Mouse (Mus musculus) forebrain, embryonic 12.5 days (tissue): ENCODE measurements around the gene Apoh. TPM values are rescaled to one million over a fixed set of nuclear protein-coding genes. Genes with fewer than 3 reads are reported as not detected.

Source experiments
- ATAC-seq: fragments of 200-750 bp; cut with Nextera tagmentation; 2 replicates; pipeline ENCODE4 v1.8.0; 2017; ENCODE audit warnings: moderate TSS enrichment; ENCODE audit not compliant: low FRiP score
- H3K27ac ChIP-seq: fragments of 300-500 bp; sonication (generic); 2 replicates; pipeline ENCODE4 v1.5.1; 2016; ENCODE audit warnings: mild to moderate bottlenecking
- H3K27me3 ChIP-seq: fragments of 300-500 bp; sonication (generic); 2 replicates; pipeline ENCODE4 v1.6.1; 2016; ENCODE audit warnings: mild to moderate bottlenecking
- H3K36me3 ChIP-seq: fragments of 300-500 bp; sonication (generic); replicated peaks from 2 replicates; pipeline ENCODE4 v1.6.1; 2016; ENCODE audit warnings: mild to moderate bottlenecking
- H3K4me1 ChIP-seq: fragments of 300-500 bp; sonication (generic); 2 replicates; pipeline ENCODE4 v1.6.1; 2016
- H3K4me2 ChIP-seq: fragments of 300-500 bp; sonication (generic); 2 replicates; pipeline ENCODE4 v1.6.1; 2016; ENCODE audit warnings: mild to moderate bottlenecking, moderate library complexity
- H3K4me3 ChIP-seq: fragments of 300-500 bp; sonication (generic); replicated peaks from 2 replicates; pipeline ENCODE4 v1.5.1; 2016; ENCODE audit warnings: mild to moderate bottlenecking
- H3K9ac ChIP-seq: fragments of 300-500 bp; sonication (generic); 2 replicates; pipeline ENCODE4 v1.6.1; 2016; ENCODE audit warnings: mild to moderate bottlenecking
- H3K9me3 ChIP-seq: fragments of 300-500 bp; sonication (generic); 2 replicates; pipeline ENCODE4 v1.6.1; 2016
- WGBS: fragments of 180-500 bp; shearing (Covaris S2); methylation state at CpG from one replicate; pipeline ENCODE4 v1.1.7; 2016; 5-methylcytosine and 5-hydroxymethylcytosine counted together
- polyA plus RNA-seq: library from polyadenylated mRNA; unstranded; fragments of >200 nt; fragmentation: Nextera tagmentation; extraction: Ambion mirVana; gene quantifications from 2 replicates; pipeline ENCODE4 v1.2.1, GENCODE M21; 2016

Gene Apoh
- not detected in 2 replicates for polyA plus RNA-seq

- Histone ChIP-seq H3K4me3 (peak within 1 kb of the TSS; percentile 74), H3K27ac (peak within 1 kb of the TSS; percentile 81), H3K9ac (peak within 1 kb of the TSS; percentile 80), H3K4me1 (peaks cover 18% of the 10 kb centered on the region), H3K4me2 (peak within 1 kb of the TSS; percentile 100), H3K27me3 (peaks cover 28% of the 10 kb centered on the region), H3K9me3 (no peaks in the 10 kb centered on the region), H3K36me3 (no peaks in the 10 kb centered on the region)
- under 1% methylated on average over 69 of the region's 75 CpGs for WGBS
- peak; percentile 7; the same call in 1 of the 2 replicates for ATAC-seq
Measured at GRCm38 (mm10) chr11:108342781-108343768, at the start of gene Apoh. Gene Apoh (plus strand): TSS chr11:108343354.

GRCm38 (mm10) chr11:108293843-108294242, 49.3 kb upstream of the Apoh start:
- H3K4me1 ChIP-seq = peaks cover 16% of the 10 kb centered on the region; the same call in 1 of the 2 replicates
- H3K27me3 ChIP-seq = no peaks in the 10 kb centered on the region
- H3K9ac ChIP-seq = no peak overlapping the region
- ATAC-seq = no peak
- 75% methylated on average over 3 of the region's 3 CpGs for WGBS
- H3K36me3 ChIP-seq = no peaks in the 10 kb centered on the region
- H3K4me2 ChIP-seq = no peak overlapping the region
- no peak overlapping the region for H3K4me3 ChIP-seq
- H3K27ac ChIP-seq = no peak overlapping the region
- H3K9me3 ChIP-seq = no peaks in the 10 kb centered on the region

GRCm38 (mm10) chr11:108294305-108294813, 48.8 kb upstream of the Apoh start:
- Histone ChIP-seq H3K4me2 (no peak overlapping the region), H3K27ac (no peak overlapping the region), H3K9me3 (no peaks in the 10 kb centered on the region), H3K4me3 (no peak overlapping the region), H3K27me3 (no peaks in the 10 kb centered on the region), H3K4me1 (peaks cover 18% of the 10 kb centered on the region; the same call in 1 of the 2 replicates), H3K9ac (no peak overlapping the region), H3K36me3 (no peaks in the 10 kb centered on the region)
- no peak for ATAC-seq
- 93% methylated on average over 12 of the region's 12 CpGs for WGBS

GRCm38 (mm10) chr11:108295373-108295772, 47.8 kb upstream of the Apoh start:
- H3K27ac ChIP-seq = no peak overlapping the region
- H3K9ac ChIP-seq = no peak overlapping the region
- no peak overlapping the region for H3K4me3 ChIP-seq
- no peak overlapping the region for H3K4me2 ChIP-seq
- no peaks in the 10 kb centered on the region for H3K36me3 ChIP-seq
- no peaks in the 10 kb centered on the region for H3K27me3 ChIP-seq
- peaks cover 27% of the 10 kb centered on the region for H3K4me1 ChIP-seq
- no peaks in the 10 kb centered on the region for H3K9me3 ChIP-seq
- ATAC-seq = no peak

- Histone ChIP-seq H3K4me2 (no peak overlapping the region), H3K4me1 (peaks cover 36% of the 10 kb centered on the region), H3K9ac (no peak overlapping the region), H3K9me3 (no peaks in the 10 kb centered on the region), H3K27me3 (no peaks in the 10 kb centered on the region), H3K4me3 (no peak overlapping the region), H3K36me3 (no peaks in the 10 kb centered on the region), H3K27ac (no peak overlapping the region)
- ATAC-seq = no peak
- 30% methylated on average over 8 of the region's 8 CpGs for WGBS
Measured at GRCm38 (mm10) chr11:108297956-108298355, 45.2 kb upstream of the Apoh start.

- Histone ChIP-seq H3K27me3 (no peaks in the 10 kb centered on the region), H3K9ac (no peak overlapping the region), H3K36me3 (no peaks in the 10 kb centered on the region), H3K27ac (no peak overlapping the region), H3K4me1 (peaks cover 36% of the 10 kb centered on the region), H3K4me3 (no peak overlapping the region), H3K9me3 (no peaks in the 10 kb centered on the region), H3K4me2 (no peak overlapping the region)
- WGBS = 93% methylated on average over 10 of the region's 10 CpGs
- no peak for ATAC-seq
Measured at GRCm38 (mm10) chr11:108299913-108300312, 43.2 kb upstream of the Apoh start.

GRCm38 (mm10) chr11:108300443-108300842, 42.7 kb upstream of the Apoh start:
- H3K4me2 ChIP-seq = no peak overlapping the region
- ATAC-seq = no peak
- 100% methylated on average over 1 of the region's 1 CpGs for WGBS
- H3K36me3 ChIP-seq = no peaks in the 10 kb centered on the region
- no peak overlapping the region for H3K4me3 ChIP-seq
- H3K27ac ChIP-seq = no peak overlapping the region
- H3K4me1 ChIP-seq = peaks cover 36% of the 10 kb centered on the region
- no peaks in the 10 kb centered on the region for H3K27me3 ChIP-seq
- no peaks in the 10 kb centered on the region for H3K9me3 ChIP-seq
- H3K9ac ChIP-seq = no peak overlapping the region

GRCm38 (mm10) chr11:108301036-108301435, 42.1 kb upstream of the Apoh start:
- Histone ChIP-seq H3K27me3 (no peaks in the 10 kb centered on the region), H3K9me3 (no peaks in the 10 kb centered on the region), H3K9ac (no peak overlapping the region), H3K4me2 (no peak overlapping the region), H3K36me3 (no peaks in the 10 kb centered on the region), H3K4me3 (no peak overlapping the region), H3K4me1 (peaks cover 36% of the 10 kb centered on the region), H3K27ac (no peak overlapping the region)
- ATAC-seq = no peak
- WGBS = 83% methylated on average over 6 of the region's 6 CpGs

GRCm38 (mm10) chr11:108301796-108302490, 41.2 kb upstream of the Apoh start:
- Histone ChIP-seq H3K9ac (no peak overlapping the region), H3K4me2 (no peak overlapping the region)

GRCm38 (mm10) chr11:108303787-108304186, 39.4 kb upstream of the Apoh start:
- Histone ChIP-seq H3K4me1 (peaks cover 20% of the 10 kb centered on the region), H3K27ac (no peak overlapping the region), H3K4me2 (no peak overlapping the region), H3K27me3 (no peaks in the 10 kb centered on the region), H3K9me3 (no peaks in the 10 kb centered on the region), H3K9ac (no peak overlapping the region), H3K4me3 (no peak overlapping the region), H3K36me3 (no peaks in the 10 kb centered on the region)
- no peak for ATAC-seq
- WGBS = 98% methylated on average over 4 of the region's 4 CpGs

More at GRCm38 (mm10) chr11:108301796-108302490, 41.2 kb upstream of the Apoh start:
- Histone ChIP-seq H3K4me3 (no peak overlapping the region), H3K27me3 (no peaks in the 10 kb centered on the region), H3K36me3 (no peaks in the 10 kb centered on the region), H3K27ac (no peak overlapping the region), H3K9me3 (no peaks in the 10 kb centered on the region), H3K4me1 (peaks cover 36% of the 10 kb centered on the region)
- ATAC-seq = no peak
- 72% methylated on average over 10 of the region's 10 CpGs for WGBS

GRCm38 (mm10) chr11:108307258-108307657, 35.9 kb upstream of the Apoh start:
- WGBS = 93% methylated on average over 7 of the region's 7 CpGs
- H3K4me3 ChIP-seq = no peak overlapping the region

GRCm38 (mm10) chr11:108308253-108308652, 34.9 kb upstream of the Apoh start:
- ATAC-seq = no peak
- H3K27me3 ChIP-seq = no peaks in the 10 kb centered on the region
- H3K4me2 ChIP-seq = no peak overlapping the region
- no peak overlapping the region for H3K4me3 ChIP-seq
- H3K9ac ChIP-seq = no peak overlapping the region
- H3K9me3 ChIP-seq = no peaks in the 10 kb centered on the region
- H3K27ac ChIP-seq = no peak overlapping the region
- no peaks in the 10 kb centered on the region for H3K36me3 ChIP-seq
- WGBS = 93% methylated on average over 5 of the region's 5 CpGs
- no peaks in the 10 kb centered on the region for H3K4me1 ChIP-seq

More at GRCm38 (mm10) chr11:108307258-108307657, 35.9 kb upstream of the Apoh start:
- Histone ChIP-seq H3K27ac (no peak overlapping the region), H3K4me2 (no peak overlapping the region), H3K4me1 (no peaks in the 10 kb centered on the region), H3K36me3 (no peaks in the 10 kb centered on the region), H3K9me3 (no peaks in the 10 kb centered on the region), H3K9ac (no peak overlapping the region), H3K27me3 (no peaks in the 10 kb centered on the region)
- no peak for ATAC-seq
